Mouse (Mus musculus): Measurements from ENCODE around the gene Blnk.

Blnk gene

GRCm38 (mm10) chr19:41003694-41004315 is 9.5 kb upstream of the Blnk start:
- in situ Hi-C loops (cut with MboI, MseI) = no loop called here

- in situ Hi-C loops (cut with MboI, MseI) = loop anchor here (25.0 kb wide), 1 partner anchor 1062 kb away; no protein-coding TSS in a partner anchor
Measured at GRCm38 (mm10) chr19:40999569-40999968, 5.2 kb upstream of the Blnk start.

GRCm38 (mm10) chr19:40998469-40999170 is 4.3 kb upstream of the Blnk start:
- in situ Hi-C loops (cut with MboI, MseI) = loop anchor here (25.0 kb wide), 1 partner anchor 1061 kb away; no protein-coding TSS in a partner anchor

GRCm38 (mm10) chr19:40996722-40997121 is 2.4 kb upstream of the Blnk start:
- in situ Hi-C loops (cut with MboI, MseI) = loop anchor here (25.0 kb wide), 1 partner anchor 1059 kb away; no protein-coding TSS in a partner anchor

- in situ Hi-C loops (cut with MboI, MseI) = loop anchor here (25.0 kb wide), 1 partner anchor 1058 kb away; no protein-coding TSS in a partner anchor
Measured at GRCm38 (mm10) chr19:40995449-40996401, 1.4 kb upstream of the Blnk start.

- in situ Hi-C loops (cut with MboI, MseI) = loop anchor here (25.0 kb wide), 1 partner anchor 1058 kb away; no protein-coding TSS in a partner anchor
Measured at GRCm38 (mm10) chr19:40994911-40995310, 576 bp upstream of the Blnk start.

GRCm38 (mm10) chr19:40993356-40993755 is 979 bp downstream of the Blnk start:
- in situ Hi-C loops (cut with MboI, MseI) = loop anchor here (25.0 kb wide), 1 partner anchor 1056 kb away; no protein-coding TSS in a partner anchor

- in situ Hi-C loops (cut with MboI, MseI) = loop anchor here (25.0 kb wide), 1 partner anchor 1055 kb away; no protein-coding TSS in a partner anchor
Measured at GRCm38 (mm10) chr19:40992517-40993044, 1.8 kb downstream of the Blnk start.

- in situ Hi-C loops (cut with MboI, MseI) = loop anchor here (25.0 kb wide), 1 partner anchor 1055 kb away; no protein-coding TSS in a partner anchor
Measured at GRCm38 (mm10) chr19:40992096-40992495, 2.2 kb downstream of the Blnk start.

- in situ Hi-C loops (cut with MboI, MseI) = loop anchor here (25.0 kb wide), 1 partner anchor 1054 kb away; no protein-coding TSS in a partner anchor
Measured at GRCm38 (mm10) chr19:40991626-40992025, 2.7 kb downstream of the Blnk start.

- in situ Hi-C loops (cut with MboI, MseI) = loop anchor here (25.0 kb wide), 1 partner anchor 1054 kb away; no protein-coding TSS in a partner anchor
Measured at GRCm38 (mm10) chr19:40990781-40991343, 3.5 kb downstream of the Blnk start.

GRCm38 (mm10) chr19:40989961-40990600 is 4.3 kb downstream of the Blnk start:
- in situ Hi-C loops (cut with MboI, MseI) = loop anchor here (25.0 kb wide), 1 partner anchor 1053 kb away; no protein-coding TSS in a partner anchor

- in situ Hi-C loops (cut with MboI, MseI) = loop anchor here (25.0 kb wide), 1 partner anchor 1052 kb away; no protein-coding TSS in a partner anchor
Measured at GRCm38 (mm10) chr19:40988856-40989255, 5.5 kb downstream of the Blnk start.

GRCm38 (mm10) chr19:40984536-40984935 is 9.8 kb downstream of the Blnk start:
- in situ Hi-C loops (cut with MboI, MseI) = loop anchor here (25.0 kb wide), 1 partner anchor 1047 kb away; no protein-coding TSS in a partner anchor

- in situ Hi-C loops (cut with MboI, MseI) = loop anchor here (25.0 kb wide), 1 partner anchor 1043 kb away; no protein-coding TSS in a partner anchor
Measured at GRCm38 (mm10) chr19:40980671-40981070, 13.7 kb downstream of the Blnk start.

- in situ Hi-C loops (cut with MboI, MseI) = loop anchor here (25.0 kb wide), 1 partner anchor 1041 kb away; no protein-coding TSS in a partner anchor
Measured at GRCm38 (mm10) chr19:40978026-40978425, 16.3 kb downstream of the Blnk start.

GRCm38 (mm10) chr19:40976946-40977917 is 17.1 kb downstream of the Blnk start:
- in situ Hi-C loops (cut with MboI, MseI) = loop anchor here (25.0 kb wide), 1 partner anchor 1040 kb away; no protein-coding TSS in a partner anchor

GRCm38 (mm10) chr19:40971273-40971914 is 22.9 kb downstream of the Blnk start:
- in situ Hi-C loops (cut with MboI, MseI) = no loop called here

Data from T-helper 2 cell (primary cell).